ENCODE assay signal across 17 mouse cellular contexts in genomic region chr1:93608696-93609245, GRCm38 (mm10).
"Had no signal": no experiment of that assay in that cellular context is flagged by ENCODE, and none has a peak within 500 bp of the region (broad histone marks: within the 10 kb centered on the region; RNA-seq: fewer than 3 reads in every experiment).

No protein-coding gene starts in this region.

- H3K27ac ChIP-seq: liver, embryonic 15.5 days; lung, embryonic 15.5 days; macrophage; midbrain, embryonic 12.5 days; midbrain, embryonic 15.5 days; neural tube, embryonic 12.5 days; stomach, embryonic 15.5 days; stomach, postnatal 0 days had no signal

- ATAC-seq: liver, postnatal 0 days; lung, postnatal 0 days; midbrain, embryonic 15.5 days had no signal

- DNase-seq: liver, postnatal 0 days; lung, adult 2 months; lung, postnatal 14 days; lung, postnatal 36 days; right cerebral cortex, postnatal 14 days; thymus, adult 2 months; thymus, postnatal 25 days; thymus, postnatal 4 days had no signal

- H3K27me3 ChIP-seq: liver, embryonic 15.5 days; lung, embryonic 15.5 days; midbrain, embryonic 12.5 days; midbrain, embryonic 15.5 days; neural tube, embryonic 12.5 days; stomach, embryonic 15.5 days had no signal

- H3K36me3 ChIP-seq: liver, embryonic 15.5 days; lung, embryonic 15.5 days; midbrain, embryonic 12.5 days; midbrain, embryonic 15.5 days; neural tube, embryonic 12.5 days; stomach, embryonic 15.5 days had no signal

- H3K9me3 ChIP-seq: liver, embryonic 15.5 days; lung, embryonic 15.5 days; midbrain, embryonic 12.5 days; midbrain, embryonic 15.5 days; neural tube, embryonic 12.5 days; stomach, embryonic 15.5 days had no signal

- H3K4me3 ChIP-seq: liver, embryonic 15.5 days; lung, embryonic 15.5 days; midbrain, embryonic 12.5 days; midbrain, embryonic 15.5 days; neural tube, embryonic 12.5 days; stomach, embryonic 15.5 days had no signal

- H3K4me1 ChIP-seq: liver, embryonic 15.5 days; lung, embryonic 15.5 days; midbrain, embryonic 12.5 days; midbrain, embryonic 15.5 days; neural tube, embryonic 12.5 days; stomach, embryonic 15.5 days had no signal

- H3K4me2 ChIP-seq: liver, embryonic 15.5 days; lung, embryonic 15.5 days; midbrain, embryonic 12.5 days; midbrain, embryonic 15.5 days; neural tube, embryonic 12.5 days; stomach, embryonic 15.5 days had no signal

- H3K9ac ChIP-seq: liver, embryonic 15.5 days; liver, postnatal 0 days; lung, embryonic 15.5 days; midbrain, embryonic 12.5 days; midbrain, embryonic 15.5 days; neural tube, embryonic 12.5 days; stomach, embryonic 15.5 days had no signal
